Mouse (Mus musculus) CH12.LX (cell line): ENCODE data around the gene Pld2. TPM values are rescaled to one million over a fixed set of nuclear protein-coding genes. Genes with fewer than 3 reads are reported as not detected.

ENCODE experiments used
- DNase-seq: peaks from one replicate; pipeline ENCODE4 v3.0.0-alpha.2; 2013; ENCODE audit errors: extremely low read depth
- H3K27ac ChIP-seq: 2 replicates; pipeline ENCODE4 v1.5.1; 2012; ENCODE audit warnings: low read depth, mild to moderate bottlenecking, control low read depth, moderate library complexity; ENCODE audit not compliant: insufficient read depth
- H3K27me3 ChIP-seq: replicated peaks from 2 replicates; pipeline ENCODE3; 2012; ENCODE audit warnings: inconsistent platforms
- H3K36me3 ChIP-seq, 2 experiments: replicated peaks in 1 of 2; 2 replicates each; pipeline versions ENCODE3 to v1.6.1; 2012; ENCODE audit warnings: inconsistent platforms in 1 of 2, low read length in 1 of 2, mild to moderate bottlenecking in 1 of 2, mixed read lengths in 1 of 2, moderate library complexity in 1 of 2; ENCODE audit not compliant: control insufficient read depth in 1 of 2, insufficient read depth in 1 of 2
- H3K4me1 ChIP-seq, 2 experiments: 2 replicates each; pipeline ENCODE4 v1.6.1; 2012; ENCODE audit warnings: inconsistent platforms in 1 of 2, moderate library complexity in 1 of 2; ENCODE audit not compliant: insufficient read depth in 2 of 2, control insufficient read depth in 1 of 2
- H3K4me2 ChIP-seq: 2 replicates; pipeline ENCODE4 v1.6.1; 2012; ENCODE audit warnings: low read depth, mild to moderate bottlenecking, control low read depth; ENCODE audit not compliant: poor library complexity, insufficient read depth, severe bottlenecking
- H3K4me3 ChIP-seq, 3 experiments: fragments of 150-350 bp in 1 of 3; sonication (generic) in 1 of 3; replicated peaks in 1 of 3; 2 replicates each; pipeline versions ENCODE3 to v1.5.1; 2011 to 2012; ENCODE audit warnings: low read depth in 2 of 3, low read length in 2 of 3, mild to moderate bottlenecking in 2 of 3, moderate library complexity in 2 of 3, control low read depth in 1 of 3, improper control_type of control experiment in 1 of 3, inconsistent platforms in 1 of 3, mixed read lengths in 1 of 3; ENCODE audit not compliant: poor library complexity in 1 of 3
- H3K79me2 ChIP-seq: replicated peaks from 2 replicates; pipeline ENCODE4 v1.6.1; 2012; ENCODE audit warnings: mild to moderate bottlenecking, moderate library complexity; ENCODE audit not compliant: control insufficient read depth, poor library complexity, insufficient read depth, severe bottlenecking; ENCODE audit errors: extremely low read depth
- H3K9ac ChIP-seq: 2 replicates; pipeline ENCODE4 v1.6.1; 2012; ENCODE audit warnings: low read depth, mild to moderate bottlenecking, control low read depth, moderate library complexity; ENCODE audit not compliant: insufficient read depth
- H3K9me3 ChIP-seq: replicated peaks from 2 replicates; pipeline ENCODE3; 2012; ENCODE audit warnings: low read length, inconsistent platforms, mixed read lengths
- CHD2 ChIP-seq: IDR thresholded peaks from 2 replicates; pipeline ENCODE4 v1.6.1; 2011; ENCODE audit warnings: low read length, improper control_type of control experiment
- E2F4 ChIP-seq: IDR thresholded peaks from 2 replicates; pipeline ENCODE4 v1.6.1; 2011; ENCODE audit warnings: low read depth, low read length, improper control_type of control experiment; ENCODE audit not compliant: insufficient replicate concordance
- ELF1 ChIP-seq: IDR thresholded peaks from 2 replicates; pipeline ENCODE4 v1.6.1; 2014; ENCODE audit warnings: low read depth, mild to moderate bottlenecking, inconsistent platforms, low read length, improper control_type of control experiment
- EP300 ChIP-seq: IDR thresholded peaks from 2 replicates; pipeline ENCODE4 v1.6.1; 2011; ENCODE audit warnings: low read length, improper control_type of control experiment
- HCFC1 ChIP-seq: IDR thresholded peaks from 2 replicates; pipeline ENCODE4 v1.6.1; 2012; ENCODE audit warnings: low read depth, mild to moderate bottlenecking, inconsistent platforms, low read length, improper control_type of control experiment
- JUN ChIP-seq: IDR thresholded peaks from 2 replicates; pipeline ENCODE4 v1.6.1; 2011; ENCODE audit warnings: low read depth, mild to moderate bottlenecking, low read length, improper control_type of control experiment, moderate library complexity; ENCODE audit not compliant: insufficient read depth
- MAFK ChIP-seq: IDR thresholded peaks from 2 replicates; pipeline ENCODE4 v1.6.1; 2011; ENCODE audit warnings: low read length, improper control_type of control experiment; ENCODE audit not compliant: insufficient replicate concordance
- MAX ChIP-seq: IDR thresholded peaks from 2 replicates; pipeline ENCODE4 v1.6.1; 2011; ENCODE audit warnings: low read length, improper control_type of control experiment
- MEF2A ChIP-seq: IDR thresholded peaks from 2 replicates; pipeline ENCODE4 v1.6.1; 2014; ENCODE audit warnings: low read depth, mild to moderate bottlenecking, inconsistent platforms, low read length, improper control_type of control experiment, borderline replicate concordance
- NELFE ChIP-seq: IDR thresholded peaks from 2 replicates; pipeline ENCODE4 v1.6.1; 2011; ENCODE audit warnings: low read depth, low read length, improper control_type of control experiment
- POLR2A ChIP-seq: IDR thresholded peaks from 2 replicates; pipeline ENCODE4 v1.6.1; 2011; ENCODE audit warnings: low read depth, mild to moderate bottlenecking, improper control_type of control experiment, low read length
- RAD21 ChIP-seq: IDR thresholded peaks from 2 replicates; pipeline ENCODE4 v1.6.1; 2011; ENCODE audit warnings: low read depth, mild to moderate bottlenecking, low read length, improper control_type of control experiment, moderate library complexity
- RCOR1 ChIP-seq: conservative IDR thresholded peaks from 2 replicates; pipeline ENCODE4 v1.6.1; 2012; ENCODE audit warnings: low read depth, mild to moderate bottlenecking, inconsistent platforms, low read length, improper control_type of control experiment
- SIN3A ChIP-seq: IDR thresholded peaks from 2 replicates; pipeline ENCODE4 v1.6.1; 2012; ENCODE audit warnings: low read length, improper control_type of control experiment, inconsistent platforms
- TCF12 ChIP-seq: IDR thresholded peaks from 2 replicates; pipeline ENCODE4 v1.6.1; 2014; ENCODE audit warnings: low read depth, mild to moderate bottlenecking, inconsistent platforms, low read length, improper control_type of control experiment
- USF1 ChIP-seq: IDR thresholded peaks from 2 replicates; pipeline ENCODE4 v1.6.1; 2014; ENCODE audit warnings: low read depth, mild to moderate bottlenecking, inconsistent platforms, low read length, improper control_type of control experiment
- ZC3H11A ChIP-seq: IDR thresholded peaks from 2 replicates; pipeline ENCODE4 v1.6.1; 2012; ENCODE audit warnings: low read depth, mild to moderate bottlenecking, inconsistent platforms, low read length, improper control_type of control experiment
- ZKSCAN1 ChIP-seq: IDR thresholded peaks from 2 replicates; pipeline ENCODE4 v1.6.1; 2012; ENCODE audit warnings: low read depth, inconsistent platforms, low read length, improper control_type of control experiment, borderline replicate concordance
- dilution Hi-C: fragments of 300-500 bp; cut with MboI; formaldehyde crosslinking; loops from 2 replicates; pipeline ENCODE4 v1.14.3; 2020; ENCODE audit warnings: low sequenced_read_pairs; ENCODE audit not compliant: extremely low pct_unique_long_range_greater_than_20kb, extremely low pct_ligation_motif_present
- in situ Hi-C: fragments of 300-500 bp; cut with MboI; formaldehyde crosslinking; loops from 3 replicates; pipeline ENCODE4 v1.14.3; 2019; ENCODE audit warnings: low sequenced_read_pairs, low pct_ligation_motif_present, low pct_unique_long_range_greater_than_20kb, mixed read lengths
- polyA plus RNA-seq: library from polyadenylated mRNA; unstranded; fragments of >175 nt; gene quantifications from 2 replicates; pipeline ENCODE4 v1.2.1, GENCODE M21; 2012; ENCODE audit warnings: low read depth; ENCODE audit not compliant: insufficient read length
- total RNA-seq, 2 experiments: library from RNA; depleted of rRNA; stranded (reverse); fragments of 300-350 nt in 1 of 2; fragments of >200 nt in 1 of 2; gene quantifications; 2 replicates each; pipeline ENCODE4 v1.2.3; 2012 to 2014

The Pld2 gene
- total and polyA plus RNA-seq, 3 experiments, result 3.4 to 6.7 (median 4.8) TPM

- in situ Hi-C loops (no loop called here), dilution Hi-C loops (no loop called here)
- H3K36me3 ChIP-seq, result peaks cover 0 to 9% of the 10 kb centered on the region in 2 experiments
- H3K9ac ChIP-seq, result no peak overlapping the region
- H3K79me2 ChIP-seq, result no peaks in the 10 kb centered on the region
- DNase-seq, result no peak
- no peak overlapping the region for H3K4me2 ChIP-seq
- H3K9me3 ChIP-seq, result no peaks in the 10 kb centered on the region
- peaks cover 0 to 16% of the 10 kb centered on the region in 2 experiments; a peak in 2 of 4 replicates for H3K4me1 ChIP-seq
- no peak for TF ChIP-seq TCF12
- no peak for TF ChIP-seq SIN3A
- no peak for TF ChIP-seq MAFK
- no peak for TF ChIP-seq RAD21
- TF ChIP-seq CHD2, result no peak
- TF ChIP-seq USF1, result no peak
- no peak for TF ChIP-seq JUN
- no peak for TF ChIP-seq RCOR1
- no peak for TF ChIP-seq MEF2A
- no peak for TF ChIP-seq EP300
- TF ChIP-seq ZKSCAN1, result no peak
- no peak overlapping the region for H3K27ac ChIP-seq
- no peak overlapping the region for H3K4me3 ChIP-seq
- H3K27me3 ChIP-seq, result no peaks in the 10 kb centered on the region
These were observed 1.6 kb downstream of the Pld2 start for GRCm38 (mm10) chr11:70541415-70541814.

GRCm38 (mm10) chr11:70544496-70544895 lies 4.6 kb downstream of the Pld2 start:
- DNase-seq, result no peak
- H3K4me3 ChIP-seq, result no peak overlapping the region
- dilution Hi-C loops, result no loop called here
- no peak overlapping the region for H3K4me2 ChIP-seq
- no peaks in the 10 kb centered on the region for H3K9me3 ChIP-seq
- TF ChIP-seq USF1 (no peak), HCFC1 (no peak), NELFE (no peak)
- H3K9ac ChIP-seq, result no peak overlapping the region
- no peaks in the 10 kb centered on the region for H3K27me3 ChIP-seq
- in situ Hi-C loops, result no loop called here
- H3K4me1 ChIP-seq, result peaks cover 0 to 9% of the 10 kb centered on the region in 2 experiments; a peak in 2 of 4 replicates
- H3K27ac ChIP-seq, result no peak overlapping the region
- no peaks in the 10 kb centered on the region for H3K79me2 ChIP-seq
- peaks cover 0 to 12% of the 10 kb centered on the region in 2 experiments for H3K36me3 ChIP-seq

- dilution Hi-C loops (no loop called here), in situ Hi-C loops (no loop called here)
- no peak for DNase-seq
- H3K9me3 ChIP-seq, result no peaks in the 10 kb centered on the region
- H3K4me1 ChIP-seq, result no peaks in the 10 kb centered on the region
- H3K4me3 ChIP-seq, result no peak overlapping the region
- no peak overlapping the region for H3K9ac ChIP-seq
- H3K27ac ChIP-seq, result no peak overlapping the region
- H3K4me2 ChIP-seq, result no peak overlapping the region
- no peaks in the 10 kb centered on the region for H3K27me3 ChIP-seq
- TF ChIP-seq MAFK (no peak), JUN (no peak), HCFC1 (no peak), ELF1 (no peak), POLR2A (no peak), RAD21 (no peak), E2F4 (no peak), SIN3A (no peak), MAX (no peak), ZC3H11A (no peak)
- no peaks in the 10 kb centered on the region for H3K79me2 ChIP-seq
- H3K36me3 ChIP-seq, result peaks cover 0 to 47% of the 10 kb centered on the region in 2 experiments
These were observed 11.7 kb downstream of the Pld2 start for GRCm38 (mm10) chr11:70551526-70551925.
